Mouse (Mus musculus) heart, postnatal 0 days (tissue): ENCODE results near the gene Pde3a.

ENCODE experiments used
- CTCF ChIP-seq: IDR thresholded peaks from 2 replicates; pipeline ENCODE4 v1.5.1; 2016; ENCODE audit warnings: antibody characterized with exemption, control low read depth, low read depth
- EP300 ChIP-seq: IDR thresholded peaks from 2 replicates; pipeline ENCODE4 v1.6.1; 2016; ENCODE audit warnings: antibody characterized with exemption, low read depth

GRCm38 (mm10) chr6:141430134-141430533 lies 181.1 kb downstream of the Pde3a start:
- TF ChIP-seq CTCF (peak; percentile 33), EP300 (no peak)
